Mouse (Mus musculus) forebrain, embryonic 12.5 days (tissue): Measurements from ENCODE around the gene Chpt1. TPM values are rescaled to one million over a fixed set of nuclear protein-coding genes. Genes with fewer than 3 reads are reported as not detected.

Experiments used
- ATAC-seq: fragments of 200-750 bp; cut with Nextera tagmentation; 2 replicates; pipeline ENCODE4 v1.8.0; 2017; ENCODE audit warnings: moderate TSS enrichment; ENCODE audit not compliant: low FRiP score
- H3K27ac ChIP-seq: fragments of 300-500 bp; sonication (generic); 2 replicates; pipeline ENCODE4 v1.5.1; 2016; ENCODE audit warnings: mild to moderate bottlenecking
- H3K27me3 ChIP-seq: fragments of 300-500 bp; sonication (generic); 2 replicates; pipeline ENCODE4 v1.6.1; 2016; ENCODE audit warnings: mild to moderate bottlenecking
- H3K36me3 ChIP-seq: fragments of 300-500 bp; sonication (generic); replicated peaks from 2 replicates; pipeline ENCODE4 v1.6.1; 2016; ENCODE audit warnings: mild to moderate bottlenecking
- H3K4me1 ChIP-seq: fragments of 300-500 bp; sonication (generic); 2 replicates; pipeline ENCODE4 v1.6.1; 2016
- H3K4me2 ChIP-seq: fragments of 300-500 bp; sonication (generic); 2 replicates; pipeline ENCODE4 v1.6.1; 2016; ENCODE audit warnings: mild to moderate bottlenecking, moderate library complexity
- H3K4me3 ChIP-seq: fragments of 300-500 bp; sonication (generic); replicated peaks from 2 replicates; pipeline ENCODE4 v1.5.1; 2016; ENCODE audit warnings: mild to moderate bottlenecking
- H3K9ac ChIP-seq: fragments of 300-500 bp; sonication (generic); 2 replicates; pipeline ENCODE4 v1.6.1; 2016; ENCODE audit warnings: mild to moderate bottlenecking
- H3K9me3 ChIP-seq: fragments of 300-500 bp; sonication (generic); 2 replicates; pipeline ENCODE4 v1.6.1; 2016
- WGBS: fragments of 180-500 bp; shearing (Covaris S2); methylation state at CpG from one replicate; pipeline ENCODE4 v1.1.7; 2016; 5-methylcytosine and 5-hydroxymethylcytosine counted together
- polyA plus RNA-seq: library from polyadenylated mRNA; unstranded; fragments of >200 nt; fragmentation: Nextera tagmentation; extraction: Ambion mirVana; gene quantifications from 2 replicates; pipeline ENCODE4 v1.2.1, GENCODE M21; 2016

The Chpt1 gene
- polyA plus RNA-seq, 1 experiment from 2014 or later = 16.0 TPM

- Histone ChIP-seq H3K27ac (no peak overlapping the region), H3K9me3 (no peaks in the 10 kb centered on the region), H3K4me1 (no peaks in the 10 kb centered on the region), H3K36me3 (peaks cover 12% of the 10 kb centered on the region; the same call in 1 of the 2 replicates), H3K9ac (no peak overlapping the region), H3K27me3 (no peaks in the 10 kb centered on the region), H3K4me3 (no peak overlapping the region), H3K4me2 (no peak overlapping the region)
- WGBS = 77% methylated on average over 11 of the region's 11 CpGs
- ATAC-seq = no peak
These were observed 83.7 kb downstream of the Chpt1 start for GRCm38 (mm10) chr10:88420141-88420541.

GRCm38 (mm10) chr10:88417686-88418085, 86.2 kb downstream of the Chpt1 start:
- Histone ChIP-seq H3K4me3 (no peak overlapping the region), H3K9ac (no peak overlapping the region), H3K4me2 (no peak overlapping the region), H3K36me3 (peaks cover 10% of the 10 kb centered on the region; the same call in 1 of the 2 replicates), H3K27ac (no peak overlapping the region), H3K4me1 (no peaks in the 10 kb centered on the region), H3K27me3 (no peaks in the 10 kb centered on the region), H3K9me3 (no peaks in the 10 kb centered on the region)
- 93% methylated on average over 5 of the region's 5 CpGs for WGBS
- no peak for ATAC-seq

- H3K4me3 ChIP-seq = no peak overlapping the region
- ATAC-seq = no peak
- H3K27ac ChIP-seq = no peak overlapping the region
- H3K36me3 ChIP-seq = no peaks in the 10 kb centered on the region; the same call in 1 of the 2 replicates
- no peak overlapping the region for H3K4me2 ChIP-seq
- no peaks in the 10 kb centered on the region for H3K9me3 ChIP-seq
- 63% methylated on average over 17 of the region's 17 CpGs for WGBS
- no peaks in the 10 kb centered on the region for H3K4me1 ChIP-seq
- H3K27me3 ChIP-seq = no peaks in the 10 kb centered on the region
- H3K9ac ChIP-seq = no peak overlapping the region
These were observed 91.4 kb downstream of the Chpt1 start for GRCm38 (mm10) chr10:88412290-88412995.

GRCm38 (mm10) chr10:88409751-88410150, 94.1 kb downstream of the Chpt1 start:
- WGBS = 83% methylated on average over 2 of the region's 2 CpGs
- no peak overlapping the region for H3K27ac ChIP-seq
- no peaks in the 10 kb centered on the region for H3K9me3 ChIP-seq
- no peak overlapping the region for H3K4me3 ChIP-seq
- H3K36me3 ChIP-seq = no peaks in the 10 kb centered on the region
- no peaks in the 10 kb centered on the region for H3K4me1 ChIP-seq
- H3K4me2 ChIP-seq = no peak overlapping the region
- no peaks in the 10 kb centered on the region for H3K27me3 ChIP-seq
- no peak overlapping the region for H3K9ac ChIP-seq
- no peak for ATAC-seq

- no peaks in the 10 kb centered on the region for H3K4me1 ChIP-seq
- no peak overlapping the region for H3K27ac ChIP-seq
- no peak overlapping the region for H3K4me3 ChIP-seq
- no peaks in the 10 kb centered on the region for H3K36me3 ChIP-seq
- H3K9ac ChIP-seq = no peak overlapping the region
- H3K4me2 ChIP-seq = no peak overlapping the region
- no peaks in the 10 kb centered on the region for H3K9me3 ChIP-seq
- no peak for ATAC-seq
- no peaks in the 10 kb centered on the region for H3K27me3 ChIP-seq
- 94% methylated on average over 12 of the region's 12 CpGs for WGBS
These were observed 95.8 kb downstream of the Chpt1 start for GRCm38 (mm10) chr10:88407875-88408631.

GRCm38 (mm10) chr10:88405812-88406211, 98.1 kb downstream of the Chpt1 start:
- Histone ChIP-seq H3K4me3 (no peak overlapping the region), H3K4me1 (no peaks in the 10 kb centered on the region), H3K4me2 (no peak overlapping the region), H3K9ac (no peak overlapping the region), H3K36me3 (no peaks in the 10 kb centered on the region), H3K9me3 (no peaks in the 10 kb centered on the region), H3K27ac (no peak overlapping the region), H3K27me3 (no peaks in the 10 kb centered on the region)
- ATAC-seq = no peak
- 87% methylated on average over 7 of the region's 7 CpGs for WGBS

- Histone ChIP-seq H3K4me1 (no peaks in the 10 kb centered on the region), H3K9ac (no peak overlapping the region), H3K4me2 (no peak overlapping the region), H3K36me3 (no peaks in the 10 kb centered on the region), H3K4me3 (no peak overlapping the region), H3K9me3 (no peaks in the 10 kb centered on the region), H3K27me3 (no peaks in the 10 kb centered on the region), H3K27ac (no peak overlapping the region)
- no peak for ATAC-seq
- 89% methylated on average over 6 of the region's 6 CpGs for WGBS
These were observed 99.7 kb downstream of the Chpt1 start for GRCm38 (mm10) chr10:88404220-88404619.

- Histone ChIP-seq H3K4me2 (no peak overlapping the region), H3K36me3 (no peaks in the 10 kb centered on the region), H3K4me1 (no peaks in the 10 kb centered on the region), H3K9me3 (no peaks in the 10 kb centered on the region), H3K27me3 (no peaks in the 10 kb centered on the region), H3K9ac (no peak overlapping the region), H3K4me3 (no peak overlapping the region), H3K27ac (no peak overlapping the region)
- no peak for ATAC-seq
- 90% methylated on average over 4 of the region's 4 CpGs for WGBS
These were observed 100.9 kb downstream of the Chpt1 start for GRCm38 (mm10) chr10:88403021-88403420.

Other genes with a start within 250 kb of the Chpt1 start
- gene Dram1, start 125.0 kb downstream of the Chpt1 start, polyA plus RNA-seq = 0.40 and 0.50 TPM in 2 replicates
- 12.8 and 13.1 TPM in 2 replicates for gene Gnptab, start 124.9 kb downstream of the Chpt1 start, polyA plus RNA-seq
- 0.23 TPM in 1 of 2 replicates, not detected in the other for gene Sycp3, start 44.5 kb downstream of the Chpt1 start, polyA plus RNA-seq
- gene Mybpc1, start 101.1 kb upstream of the Chpt1 start, polyA plus RNA-seq = 0.78 and 0.81 TPM in 2 replicates
- gene Spic, start 180.9 kb upstream of the Chpt1 start, polyA plus RNA-seq = not detected in 2 replicates
- 125 and 133 TPM in 2 replicates for gene Arl1, start 226.8 kb upstream of the Chpt1 start, polyA plus RNA-seq